Mouse (Mus musculus) liver, adult 2 months (tissue): Measurements from ENCODE around the gene Tbcc.

ENCODE experiments used
- CTCF ChIP-seq: fragments of 200-500 bp; IDR thresholded peaks from 2 replicates; pipeline ENCODE4 v1.5.1; 2011; ENCODE audit warnings: low read depth, low read length, control low read depth
- POLR2A ChIP-seq: fragments of 200-500 bp; IDR thresholded peaks from 2 replicates; pipeline ENCODE4 v1.6.1; 2011; ENCODE audit warnings: low read length, control low read depth; ENCODE audit not compliant: insufficient read depth; ENCODE audit errors: extremely low read depth

DNA sequence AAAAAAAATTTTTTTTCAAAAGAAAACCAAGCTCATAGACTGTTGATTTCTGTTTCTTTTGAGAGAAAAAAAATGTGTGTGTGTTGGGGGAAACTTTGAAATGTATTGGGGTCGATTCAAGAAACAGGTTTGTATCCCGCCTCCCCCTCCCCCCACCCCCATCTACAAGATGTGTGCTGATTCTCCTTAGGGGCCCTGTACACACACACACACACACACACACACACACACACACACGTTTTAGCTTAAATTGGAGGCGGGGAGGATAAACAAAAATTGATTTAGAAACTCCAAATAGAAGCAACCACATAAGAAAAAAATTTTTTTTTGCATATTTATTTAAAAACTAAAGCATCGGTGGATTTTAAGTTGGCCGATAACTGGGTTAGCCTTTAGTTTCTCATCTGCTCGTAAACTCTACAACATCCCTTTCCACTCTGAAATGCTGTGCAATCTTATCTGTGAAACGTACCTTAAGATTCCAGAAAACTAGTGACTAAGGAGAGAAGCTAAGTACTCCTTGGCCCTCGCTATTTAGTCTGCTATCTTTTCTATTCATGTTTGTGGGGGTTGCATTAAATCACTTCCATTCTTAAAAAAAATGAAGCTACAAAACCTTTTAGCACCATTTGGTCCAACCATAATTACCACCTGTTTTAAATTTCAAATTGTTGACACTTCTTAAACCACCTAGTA lies 31.6 kb upstream of the Tbcc start:
- TF ChIP-seq CTCF, result no peak
- no peak for TF ChIP-seq POLR2A
